In genomic region chr4:137730134-137730533, GRCm38 (mm10) we compare ENCODE assay signal across 9 mouse cellular contexts.
DNase-seq lines count a peak whose midpoint lies in the region; ATAC-seq lines count a peak whose summit lies in the region.
"Had no signal": no experiment of that assay in that cellular context is flagged by ENCODE, and none has a peak within 500 bp of the region (broad histone marks: within the 10 kb centered on the region; RNA-seq: fewer than 3 reads in every experiment).

No protein-coding gene starts in this region.

- no peak overlapping the region for H3K4me2 ChIP-seq in hindbrain, embryonic 16.5 days (ENCODE audit: low read length)

- H3K9me3 ChIP-seq in hindbrain, embryonic 16.5 days (ENCODE audit: control insufficient read depth, low read length): no peaks in the 10 kb centered on the region

- H3K27ac ChIP-seq in hindbrain, embryonic 16.5 days (ENCODE audit: low read depth, low read length): no peak overlapping the region
- H3K27ac ChIP-seq: macrophage had no signal

- ATAC-seq in hindbrain, embryonic 16.5 days: peak; percentile 53

- WGBS in hindbrain, embryonic 16.5 days: 13% methylated on average over 3 of the region's 3 CpGs

- no peak overlapping the region for H3K4me3 ChIP-seq in hindbrain, embryonic 16.5 days (ENCODE audit: low read length)

- peaks cover 18% of the 10 kb centered on the region for H3K4me1 ChIP-seq in hindbrain, embryonic 16.5 days (ENCODE audit: control insufficient read depth, insufficient read depth, low read depth, low read length)

- no peaks in the 10 kb centered on the region for H3K27me3 ChIP-seq in hindbrain, embryonic 16.5 days (replicated peaks; ENCODE audit: control insufficient read depth, insufficient read depth, low read length)

- H3K9ac ChIP-seq in hindbrain, embryonic 16.5 days (ENCODE audit: low read depth, low read length): no peak overlapping the region

- DNase-seq in T-cell, adult 2 months (ENCODE audit: low spot score): peak; percentile 56
- DNase-seq in cerebellum, postnatal 10 days: peak; percentile 96 to 97
- peak; percentile 79 to 87 for DNase-seq in frontal cortex, postnatal 10 days (ENCODE audit: low spot score in 2 of 2)
- DNase-seq in layer of hippocampus, postnatal 36 days: peak; percentile 83 to 85
- DNase-seq in lung, postnatal 4 days: peak; percentile 81 to 90
- peak; percentile 84 for DNase-seq in retina, postnatal 7 days (ENCODE audit: low read depth, low spot score)
- DNase-seq in thymus, postnatal 4 days: peak; percentile 85

- no peaks in the 10 kb centered on the region for H3K36me3 ChIP-seq in hindbrain, embryonic 16.5 days (ENCODE audit: control insufficient read depth, insufficient read depth, low read length)
